Mouse (Mus musculus) neural tube, embryonic 10.5 days (tissue): ENCODE data around the gene Gm7544.
"Not testable (repeated sequence)": the region's sequence is repeated elsewhere in the genome, so short reads cannot be mapped to it uniquely, and the experiment has no call there.

ENCODE experiments used
- DNase-seq: peaks from one replicate; pipeline ENCODE4 v3.0.0-alpha.2; 2017; ENCODE audit warnings: low spot score; ENCODE audit errors: extremely low spot score

The Gm7544 gene

GRCm38 (mm10) chr1:82955913-82956312, at the start of gene Gm7544:
Gm7544 (minus strand) TSS chr1:82956013.
- DNase-seq = not testable (repeated sequence)

GRCm38 (mm10) chr1:83000306-83000705, 44.5 kb upstream of the Gm7544 start, which contains the start of gene Gm47959:
Gm47959 (plus strand) TSS chr1:83000548.
- not testable (repeated sequence) for DNase-seq

- DNase-seq = no peak
These were observed 38.1 kb upstream of the Gm7544 start for GRCm38 (mm10) chr1:82993947-82994346.

GRCm38 (mm10) chr1:82992093-82992492, 36.3 kb upstream of the Gm7544 start:
- DNase-seq = no peak

- no peak for DNase-seq
These were observed 35.8 kb upstream of the Gm7544 start for GRCm38 (mm10) chr1:82991596-82991995.

- no peak for DNase-seq
These were observed 35.2 kb upstream of the Gm7544 start for GRCm38 (mm10) chr1:82991062-82991461.

- no peak for DNase-seq
These were observed 31.9 kb upstream of the Gm7544 start for GRCm38 (mm10) chr1:82987530-82988198.

GRCm38 (mm10) chr1:82986738-82987137, 30.9 kb upstream of the Gm7544 start:
- DNase-seq = no peak

GRCm38 (mm10) chr1:82977840-82978239, 22.0 kb upstream of the Gm7544 start:
- no peak for DNase-seq

GRCm38 (mm10) chr1:82975750-82976149, 19.9 kb upstream of the Gm7544 start:
- no peak for DNase-seq

- DNase-seq = no peak
These were observed 18.5 kb upstream of the Gm7544 start for GRCm38 (mm10) chr1:82974342-82974741.

GRCm38 (mm10) chr1:82973901-82974300, 18.1 kb upstream of the Gm7544 start:
- no peak for DNase-seq

- no peak for DNase-seq
These were observed 17.4 kb upstream of the Gm7544 start for GRCm38 (mm10) chr1:82973244-82973643.

- no peak for DNase-seq
These were observed 16.2 kb upstream of the Gm7544 start for GRCm38 (mm10) chr1:82972046-82972445.

- no peak for DNase-seq
These were observed 10.6 kb upstream of the Gm7544 start for GRCm38 (mm10) chr1:82966413-82966812.

GRCm38 (mm10) chr1:82959870-82960385, 4.1 kb upstream of the Gm7544 start, which contains the start of gene Gm47955:
Gm47955 (plus strand) TSS chr1:82960286.
- DNase-seq = no peak

GRCm38 (mm10) chr1:82948601-82949000, 7.2 kb downstream of the Gm7544 start:
- DNase-seq = no peak

GRCm38 (mm10) chr1:82946029-82946428, 9.8 kb downstream of the Gm7544 start:
- not testable (repeated sequence) for DNase-seq

GRCm38 (mm10) chr1:82943295-82943694, 12.5 kb downstream of the Gm7544 start, which contains the start of gene A030003K21Rik:
A030003K21Rik (minus strand) TSS chr1:82943388.
- DNase-seq = not testable (repeated sequence)

GRCm38 (mm10) chr1:82942505-82942904, 13.3 kb downstream of the Gm7544 start:
- not testable (repeated sequence) for DNase-seq

GRCm38 (mm10) chr1:82938666-82939065, 17.1 kb downstream of the Gm7544 start:
- no peak for DNase-seq

GRCm38 (mm10) chr1:82931326-82931725, 24.5 kb downstream of the Gm7544 start, which contains the start of gene Gm6217:
Gm6217 (minus strand) TSS chr1:82931399.
- not testable (repeated sequence) for DNase-seq

GRCm38 (mm10) chr1:82930558-82930957, 25.3 kb downstream of the Gm7544 start:
- not testable (repeated sequence) for DNase-seq
